Mouse (Mus musculus): ENCODE results near the gene Med27. TPM values are rescaled to one million over a fixed set of nuclear protein-coding genes. Genes with fewer than 3 reads are reported as not detected.

Gene Med27
- polyA plus RNA-seq, 1 experiment from 2014 or later, result 58.6 TPM

GRCm38 (mm10) chr2:29391996-29392395 is 45.4 kb downstream of the Med27 start:
- no peak for DNase-seq (ENCODE audit: low spot score)

- DNase-seq (ENCODE audit: low spot score), result no peak
Measured at GRCm38 (mm10) chr2:29400234-29400633, 53.6 kb downstream of the Med27 start.

- DNase-seq (ENCODE audit: low spot score), result no peak
Measured at GRCm38 (mm10) chr2:29400812-29401211, 54.2 kb downstream of the Med27 start.

GRCm38 (mm10) chr2:29401868-29402267 is 55.2 kb downstream of the Med27 start:
- DNase-seq (ENCODE audit: low spot score), result no peak

GRCm38 (mm10) chr2:29402550-29403076 is 56.0 kb downstream of the Med27 start:
- no peak for DNase-seq (ENCODE audit: low spot score)

- peak; percentile 12 for DNase-seq (ENCODE audit: low spot score)
Measured at GRCm38 (mm10) chr2:29403799-29404530, 57.3 kb downstream of the Med27 start.

GRCm38 (mm10) chr2:29404931-29405330 is 58.3 kb downstream of the Med27 start:
- DNase-seq (ENCODE audit: low spot score), result no peak

GRCm38 (mm10) chr2:29405848-29406247 is 59.2 kb downstream of the Med27 start:
- no peak for DNase-seq (ENCODE audit: low spot score)

GRCm38 (mm10) chr2:29407350-29407749 is 60.7 kb downstream of the Med27 start:
- DNase-seq (ENCODE audit: low spot score), result no peak

GRCm38 (mm10) chr2:29407764-29408163 is 61.1 kb downstream of the Med27 start:
- DNase-seq (ENCODE audit: low spot score), result no peak

GRCm38 (mm10) chr2:29410884-29411283 is 64.3 kb downstream of the Med27 start:
- no peak for DNase-seq (ENCODE audit: low spot score)

GRCm38 (mm10) chr2:29412458-29412857 is 65.8 kb downstream of the Med27 start:
- DNase-seq (ENCODE audit: low spot score), result no peak

- no peak for DNase-seq (ENCODE audit: low spot score)
Measured at GRCm38 (mm10) chr2:29413259-29413993, 66.8 kb downstream of the Med27 start.

GRCm38 (mm10) chr2:29414852-29415473 is 68.3 kb downstream of the Med27 start:
- DNase-seq (ENCODE audit: low spot score), result no peak

- no peak for DNase-seq (ENCODE audit: low spot score)
Measured at GRCm38 (mm10) chr2:29418498-29418897, 71.9 kb downstream of the Med27 start.

- peak; percentile 13 for DNase-seq (ENCODE audit: low spot score)
Measured at GRCm38 (mm10) chr2:29419434-29419833, 72.8 kb downstream of the Med27 start.

GRCm38 (mm10) chr2:29419946-29420345 is 73.3 kb downstream of the Med27 start:
- DNase-seq (ENCODE audit: low spot score), result no peak

GRCm38 (mm10) chr2:29422126-29422840 is 75.7 kb downstream of the Med27 start:
- DNase-seq (ENCODE audit: low spot score), result no peak

GRCm38 (mm10) chr2:29423059-29423458 is 76.4 kb downstream of the Med27 start:
- DNase-seq (ENCODE audit: low spot score), result no peak

GRCm38 (mm10) chr2:29425386-29425785 is 78.8 kb downstream of the Med27 start:
- no peak for DNase-seq (ENCODE audit: low spot score)

- no peak for DNase-seq (ENCODE audit: low spot score)
Measured at GRCm38 (mm10) chr2:29426684-29427083, 80.1 kb downstream of the Med27 start.
